Mouse (Mus musculus) macrophage (primary cell): Measurements from ENCODE around the gene Maml3. TPM values are rescaled to one million over a fixed set of nuclear protein-coding genes. Genes with fewer than 3 reads are reported as not detected.

Source experiments
- H3K27ac ChIP-seq: fragments of 350-480 bp; formaldehyde crosslinking; 2 replicates; pipeline ENCODE4 v1.9.0; 2021
- H3K36me3 ChIP-seq: fragments of 350-480 bp; formaldehyde crosslinking; 2 replicates; pipeline ENCODE4 v1.9.0; 2021; ENCODE audit errors: inconsistent target
- H3K4me3 ChIP-seq: fragments of 350-480 bp; formaldehyde crosslinking; 2 replicates; pipeline ENCODE4 v1.9.0; 2021; ENCODE audit errors: inconsistent target
- H3K79me2 ChIP-seq: fragments of 350-480 bp; formaldehyde crosslinking; 2 replicates; pipeline ENCODE4 v1.9.0; 2021; ENCODE audit errors: inconsistent target
- whole genome bisulfite sequencing: methylation state at CpG from one replicate; pipeline ENCODE4 v1.1.7; 2026; ENCODE audit warnings: inconsistent platforms; ENCODE audit not compliant: missing documents; 5-methylcytosine and 5-hydroxymethylcytosine counted together
- polyA plus RNA-seq: library from polyadenylated mRNA; stranded (reverse); fragments of 250-400 nt; gene quantifications from 3 replicates; pipeline ENCODE4 v1.2.4, GENCODE M21; 2018; ENCODE audit warnings: inconsistent platforms

Gene Maml3
- polyA plus RNA-seq, 1 experiment from 2014 or later, result 0.72 TPM

- Histone ChIP-seq H3K36me3 (no peaks in the 10 kb centered on the region), H3K79me2 (no peaks in the 10 kb centered on the region), H3K27ac (no peak overlapping the region), H3K4me3 (no peak overlapping the region)
- WGBS, result 94% methylated on average over 16 of the region's 17 CpGs
Observed at GRCm38 (mm10) chr3:51748436-51749376, 356.2 kb downstream of the Maml3 start.

GRCm38 (mm10) chr3:51746816-51747215, 358.1 kb downstream of the Maml3 start:
- Histone ChIP-seq H3K36me3 (no peaks in the 10 kb centered on the region), H3K27ac (no peak overlapping the region), H3K79me2 (no peaks in the 10 kb centered on the region), H3K4me3 (no peak overlapping the region)
- WGBS, result 93% methylated on average over 8 of the region's 8 CpGs

GRCm38 (mm10) chr3:51745162-51745561, 359.7 kb downstream of the Maml3 start:
- H3K36me3 ChIP-seq, result no peaks in the 10 kb centered on the region

GRCm38 (mm10) chr3:51744339-51744759, 360.5 kb downstream of the Maml3 start:
- no peaks in the 10 kb centered on the region for H3K79me2 ChIP-seq
- no peak overlapping the region for H3K27ac ChIP-seq
- no peak overlapping the region for H3K4me3 ChIP-seq
- no peaks in the 10 kb centered on the region for H3K36me3 ChIP-seq
- WGBS, result 13% methylated on average over 4 of the region's 4 CpGs

More at GRCm38 (mm10) chr3:51745162-51745561, 359.7 kb downstream of the Maml3 start:
- Histone ChIP-seq H3K4me3 (no peak overlapping the region), H3K27ac (no peak overlapping the region), H3K79me2 (no peaks in the 10 kb centered on the region)
- WGBS, result 46% methylated on average over 8 of the region's 8 CpGs

GRCm38 (mm10) chr3:51742405-51742804, 362.5 kb downstream of the Maml3 start:
- no peaks in the 10 kb centered on the region for H3K79me2 ChIP-seq

GRCm38 (mm10) chr3:51741824-51742223, 363.1 kb downstream of the Maml3 start:
- 93% methylated on average over 8 of the region's 10 CpGs for WGBS
- H3K27ac ChIP-seq, result no peak overlapping the region
- no peak overlapping the region for H3K4me3 ChIP-seq
- H3K79me2 ChIP-seq, result no peaks in the 10 kb centered on the region
- no peaks in the 10 kb centered on the region for H3K36me3 ChIP-seq

More at GRCm38 (mm10) chr3:51742405-51742804, 362.5 kb downstream of the Maml3 start:
- H3K4me3 ChIP-seq, result no peak overlapping the region
- 73% methylated on average over 6 of the region's 6 CpGs for WGBS
- no peak overlapping the region for H3K27ac ChIP-seq
- no peaks in the 10 kb centered on the region for H3K36me3 ChIP-seq

GRCm38 (mm10) chr3:51739835-51740112, 365.1 kb downstream of the Maml3 start:
- H3K4me3 ChIP-seq, result no peak overlapping the region
- H3K36me3 ChIP-seq, result no peaks in the 10 kb centered on the region
- no peak overlapping the region for H3K27ac ChIP-seq

GRCm38 (mm10) chr3:51739049-51739834, 365.6 kb downstream of the Maml3 start:
- Histone ChIP-seq H3K4me3 (no peak overlapping the region), H3K36me3 (no peaks in the 10 kb centered on the region), H3K79me2 (no peaks in the 10 kb centered on the region), H3K27ac (no peak overlapping the region)
- WGBS, result 35% methylated on average over 12 of the region's 12 CpGs

More at GRCm38 (mm10) chr3:51739835-51740112, 365.1 kb downstream of the Maml3 start:
- H3K79me2 ChIP-seq, result no peaks in the 10 kb centered on the region

GRCm38 (mm10) chr3:51733685-51734084, 371.2 kb downstream of the Maml3 start:
- H3K36me3 ChIP-seq, result no peaks in the 10 kb centered on the region
- 94% methylated on average over 3 of the region's 3 CpGs for WGBS
- H3K79me2 ChIP-seq, result no peaks in the 10 kb centered on the region
- no peak overlapping the region for H3K27ac ChIP-seq
- H3K4me3 ChIP-seq, result no peak overlapping the region

- H3K27ac ChIP-seq, result no peak overlapping the region
- H3K79me2 ChIP-seq, result no peaks in the 10 kb centered on the region
- 92% methylated on average over 16 of the region's 16 CpGs for WGBS
- no peaks in the 10 kb centered on the region for H3K36me3 ChIP-seq
- H3K4me3 ChIP-seq, result no peak overlapping the region
Observed at GRCm38 (mm10) chr3:51731949-51732636, 372.8 kb downstream of the Maml3 start.

GRCm38 (mm10) chr3:51730662-51731061, 374.2 kb downstream of the Maml3 start:
- Histone ChIP-seq H3K36me3 (no peaks in the 10 kb centered on the region), H3K27ac (no peak overlapping the region), H3K79me2 (no peaks in the 10 kb centered on the region), H3K4me3 (no peak overlapping the region)
- 39% methylated on average over 4 of the region's 7 CpGs for WGBS

- Histone ChIP-seq H3K27ac (no peak overlapping the region), H3K36me3 (no peaks in the 10 kb centered on the region), H3K4me3 (no peak overlapping the region), H3K79me2 (no peaks in the 10 kb centered on the region)
- 87% methylated on average over 14 of the region's 14 CpGs for WGBS
Observed at GRCm38 (mm10) chr3:51729109-51729918, 375.6 kb downstream of the Maml3 start.

- Histone ChIP-seq H3K4me3 (no peak overlapping the region), H3K36me3 (no peaks in the 10 kb centered on the region), H3K79me2 (no peaks in the 10 kb centered on the region), H3K27ac (no peak overlapping the region)
- WGBS, result 24% methylated on average over 10 of the region's 12 CpGs
Observed at GRCm38 (mm10) chr3:51728456-51728855, 376.4 kb downstream of the Maml3 start.

- Histone ChIP-seq H3K27ac (no peak overlapping the region), H3K36me3 (no peaks in the 10 kb centered on the region), H3K4me3 (no peak overlapping the region), H3K79me2 (no peaks in the 10 kb centered on the region)
- WGBS, result 14% methylated on average over 8 of the region's 8 CpGs
Observed at GRCm38 (mm10) chr3:51727968-51728367, 376.9 kb downstream of the Maml3 start.
